Mouse (Mus musculus) liver, embryonic 14.5 days (tissue): Measurements from ENCODE around the gene Rab42. TPM values are rescaled to one million over a fixed set of nuclear protein-coding genes. Genes with fewer than 3 reads are reported as not detected.

Source experiments
- ATAC-seq: fragments of 200-750 bp; cut with Nextera tagmentation; 2 replicates; pipeline ENCODE4 v1.8.0; 2017; ENCODE audit warnings: moderate number of reproducible peaks, mild to moderate bottlenecking, moderate library complexity; ENCODE audit not compliant: insufficient read depth
- DNase-seq, 3 experiments: peaks; one replicate each; pipeline ENCODE4 v3.0.0-alpha.2; 2012 to 2013; ENCODE audit warnings: low read depth in 3 of 3, low spot score in 3 of 3
- H3K27ac ChIP-seq: fragments of 300-500 bp; sonication (generic); 2 replicates; pipeline ENCODE4 v1.5.1; 2014; ENCODE audit warnings: moderate library complexity, mild to moderate bottlenecking, control low read depth, inconsistent platforms
- H3K27me3 ChIP-seq: fragments of 300-500 bp; sonication (generic); 2 replicates; pipeline ENCODE4 v1.6.1; 2014; ENCODE audit warnings: mild to moderate bottlenecking, low read length, moderate library complexity; ENCODE audit not compliant: control insufficient read depth, insufficient read depth
- H3K36me3 ChIP-seq: fragments of 300-500 bp; sonication (generic); replicated peaks from 2 replicates; pipeline ENCODE4 v1.6.1; 2014; ENCODE audit warnings: low read depth; ENCODE audit not compliant: control insufficient read depth, insufficient read depth
- H3K4me1 ChIP-seq, 2 experiments: fragments of 200-500 bp in 1 of 2; fragments of 300-500 bp in 1 of 2; sonication (generic) in 1 of 2; replicated peaks; 2 replicates each; pipeline ENCODE4 v1.6.1; 2012 to 2014; ENCODE audit warnings: antibody characterized with exemption in 1 of 2, inconsistent platforms in 1 of 2, low read length in 1 of 2; ENCODE audit not compliant: control insufficient read depth in 2 of 2, insufficient read depth in 2 of 2
- H3K4me2 ChIP-seq: fragments of 300-500 bp; sonication (generic); 2 replicates; pipeline ENCODE4 v1.6.1; 2014; ENCODE audit warnings: low read depth, mild to moderate bottlenecking, control low read depth, moderate library complexity
- H3K4me3 ChIP-seq, 2 experiments: fragments of 200-500 bp in 1 of 2; fragments of 300-500 bp in 1 of 2; sonication (generic) in 1 of 2; 2 replicates each; pipeline ENCODE4 v1.5.1; 2012 to 2014; ENCODE audit warnings: low read depth in 2 of 2, low read length in 2 of 2, mild to moderate bottlenecking in 2 of 2, control low read depth in 1 of 2, inconsistent platforms in 1 of 2, moderate library complexity in 1 of 2; ENCODE audit not compliant: insufficient read depth in 1 of 2
- H3K9ac ChIP-seq: fragments of 300-500 bp; sonication (generic); replicated peaks from 2 replicates; pipeline ENCODE4 v1.6.1; 2014; ENCODE audit warnings: mild to moderate bottlenecking, control low read depth, moderate library complexity
- H3K9me3 ChIP-seq: fragments of 300-500 bp; sonication (generic); 2 replicates; pipeline ENCODE4 v1.6.1; 2016; ENCODE audit warnings: low read length, mixed read lengths; ENCODE audit not compliant: control insufficient read depth
- CTCF ChIP-seq: IDR thresholded peaks from 2 replicates; pipeline ENCODE4 v1.5.1; 2016; ENCODE audit warnings: antibody characterized with exemption, low read depth, control low read depth
- EP300 ChIP-seq: IDR thresholded peaks from 2 replicates; pipeline ENCODE4 v1.6.1; 2016; ENCODE audit warnings: antibody characterized with exemption, low read depth
- WGBS: fragments of 180-500 bp; shearing (Covaris S2); extraction: QIAGEN DNeasy Blood & Tissue Kit; methylation state at CpG from one replicate; pipeline ENCODE4 v1.1.7; 2014; ENCODE audit not compliant: insufficient replicate concordance; 5-methylcytosine and 5-hydroxymethylcytosine counted together
- polyA plus RNA-seq, 2 experiments: library from polyadenylated mRNA; depleted of rRNA in 1 of 2; stranded (reverse) in 1 of 2; unstranded in 1 of 2; fragments of >200 nt; fragmentation: Nextera tagmentation in 1 of 2; extraction: Ambion mirVana in 1 of 2; gene quantifications; 2 replicates each; pipeline versions ENCODE4 v1.2.1 to v1.2.3; 2012 to 2014

Gene Rab42
- polyA plus RNA-seq (2012; rRNA removed) = 0.33 and 0.47 TPM in 2 replicates
- 0.25 and 0.27 TPM in 2 replicates for polyA plus RNA-seq (2014; fragmentation: Nextera tagmentation; extraction: Ambion mirVana)

GRCm38 (mm10) chr4:132302939-132303479 lies at the start of gene Rab42:
Gene Rab42 (minus strand): TSS chr4:132303385.
- no peaks in the 10 kb centered on the region for H3K27me3 ChIP-seq
- peak within 1 kb of the TSS; percentile 78 for H3K4me2 ChIP-seq
- DNase-seq (peak; percentile 34 to 44 (median 43)), ATAC-seq (peak; percentile 74)
- peak within 1 kb of the TSS; percentile 65 for H3K9ac ChIP-seq
- no peaks in the 10 kb centered on the region for H3K9me3 ChIP-seq
- peaks cover 3 to 15% of the 10 kb centered on the region in 2 experiments; a peak in 3 of 4 replicates for H3K4me1 ChIP-seq
- 1% methylated on average over 31 of the region's 31 CpGs for WGBS
- no peaks in the 10 kb centered on the region for H3K36me3 ChIP-seq
- TF ChIP-seq CTCF = no peak; the same call in 1 of the 2 replicates
- TF ChIP-seq EP300 = no peak
- H3K4me3 ChIP-seq = peak within 1 kb of the TSS; percentile 55 to 64
- no peak within 1 kb of the TSS for H3K27ac ChIP-seq

- Histone ChIP-seq H3K4me1 (peaks cover 22 to 30% of the 10 kb centered on the region in 2 experiments), H3K4me2 (peak overlapping the region; percentile 55), H3K4me3 (peak overlapping the region; percentile 83 to 96), H3K9me3 (no peaks in the 10 kb centered on the region), H3K27me3 (no peaks in the 10 kb centered on the region), H3K27ac (peak overlapping the region; percentile 93), H3K9ac (peak overlapping the region; percentile 83), H3K36me3 (peaks cover 22% of the 10 kb centered on the region)
- ATAC-seq (no peak), DNase-seq (no peak)
- TF ChIP-seq CTCF (no peak), EP300 (no peak)
- WGBS = under 1% methylated on average over 14 of the region's 14 CpGs
Observed at GRCm38 (mm10) chr4:132352739-132353138, 49.6 kb upstream of the Rab42 start.

- H3K4me3 ChIP-seq = peak overlapping the region; percentile 83 to 96
- no peaks in the 10 kb centered on the region for H3K9me3 ChIP-seq
- peaks cover 13 to 23% of the 10 kb centered on the region in 2 experiments for H3K4me1 ChIP-seq
- H3K27me3 ChIP-seq = no peaks in the 10 kb centered on the region
- peaks cover 14% of the 10 kb centered on the region for H3K36me3 ChIP-seq
- DNase-seq = no peak
- peak overlapping the region; percentile 83 for H3K9ac ChIP-seq
- TF ChIP-seq EP300 (no peak), CTCF (no peak)
- no peak for ATAC-seq
- H3K27ac ChIP-seq = peak overlapping the region; percentile 93
- WGBS = 14% methylated on average over 1 of the region's 1 CpGs
- peak overlapping the region; percentile 55 for H3K4me2 ChIP-seq
Observed at GRCm38 (mm10) chr4:132351401-132351800, 48.2 kb upstream of the Rab42 start.

- Histone ChIP-seq H3K36me3 (peaks cover 14% of the 10 kb centered on the region), H3K9me3 (no peaks in the 10 kb centered on the region), H3K4me3 (no peak overlapping the region; a peak in 1 of 4 replicates), H3K4me2 (peak overlapping the region; percentile 55), H3K9ac (no peak overlapping the region; the same call in 1 of the 2 replicates), H3K4me1 (peaks cover 8 to 21% of the 10 kb centered on the region in 2 experiments), H3K27me3 (no peaks in the 10 kb centered on the region), H3K27ac (peak overlapping the region; percentile 93)
- 41% methylated on average over 3 of the region's 3 CpGs for WGBS
- ATAC-seq (no peak), DNase-seq (no peak)
- no peak for TF ChIP-seq CTCF
- no peak for TF ChIP-seq EP300
Observed at GRCm38 (mm10) chr4:132350854-132351253, 47.7 kb upstream of the Rab42 start.

- H3K9ac ChIP-seq = no peak overlapping the region
- peaks cover 4 to 18% of the 10 kb centered on the region in 2 experiments for H3K4me1 ChIP-seq
- no peak overlapping the region for H3K4me3 ChIP-seq
- no peaks in the 10 kb centered on the region for H3K27me3 ChIP-seq
- 17% methylated on average over 2 of the region's 2 CpGs for WGBS
- TF ChIP-seq CTCF = no peak
- TF ChIP-seq EP300 = no peak; the same call in 1 of the 2 replicates
- no peaks in the 10 kb centered on the region for H3K9me3 ChIP-seq
- peak overlapping the region; percentile 93 for H3K27ac ChIP-seq
- DNase-seq (no peak), ATAC-seq (0 out of 2 replicates have a peak, but pooled peaks have one; percentile 0)
- H3K36me3 ChIP-seq = peaks cover 14% of the 10 kb centered on the region
- H3K4me2 ChIP-seq = no peak overlapping the region
Observed at GRCm38 (mm10) chr4:132350123-132350740, 47.0 kb upstream of the Rab42 start.
